Mouse (Mus musculus) heart, adult 10 weeks (tissue): ENCODE measurements around the gene Tex19.1. TPM values are rescaled to one million over a fixed set of nuclear protein-coding genes. Genes with fewer than 3 reads are reported as not detected.

Experiments used
- polyA plus RNA-seq: library from polyadenylated mRNA; stranded (reverse); fragments of 350-450 nt; fragmentation: Illumina TruSeq; extraction: RNeasy Lipid Tissue Mini Kit (QIAGEN cat#74804); gene quantifications from one replicate; pipeline ENCODE4 v1.2.3, GENCODE M21; 2014; ENCODE audit warnings: low read depth, low replicate concordance

Tex19.1 gene
- polyA plus RNA-seq: not detected

GRCm38 (mm10) chr11:121145865-121146264 lies at the start of gene Tex19.1:
Gene Tex19.1, plus strand, starts transcription at chr11:121146143.

GRCm38 (mm10) chr11:121118577-121118976 lies 27.4 kb upstream of the Tex19.1 start, which contains the start of gene Tex19.2:
Gene Tex19.2, minus strand, starts transcription at chr11:121118677.

GRCm38 (mm10) chr11:121159971-121160370 lies 14.0 kb downstream of the Tex19.1 start, which contains the start of gene Uts2r:
Gene Uts2r, plus strand, starts transcription at chr11:121160271.

Other genes with a start within 250 kb of the Tex19.1 start
- 1.6 TPM for gene Ccdc57, start 213.3 kb upstream of the Tex19.1 start, polyA plus RNA-seq
- gene Slc16a3, start 197.7 kb upstream of the Tex19.1 start, polyA plus RNA-seq: 1.8 TPM
- 49.3 TPM for gene Csnk1d, start 154.8 kb upstream of the Tex19.1 start, polyA plus RNA-seq
- gene Cd7, start 106.7 kb upstream of the Tex19.1 start, polyA plus RNA-seq: 0.99 TPM
- 0.42 TPM for gene Sectm1b, start 82.6 kb upstream of the Tex19.1 start, polyA plus RNA-seq
- not detected for gene Sectm1a, start 64.9 kb upstream of the Tex19.1 start, polyA plus RNA-seq
- not detected for gene Tex19.2, start 27.5 kb upstream of the Tex19.1 start, polyA plus RNA-seq
- 0.79 TPM for gene Uts2r, start 14.1 kb downstream of the Tex19.1 start, polyA plus RNA-seq
- gene Hexdc, start 58.3 kb downstream of the Tex19.1 start, polyA plus RNA-seq: 11.8 TPM
- gene Ogfod3, start 58.6 kb downstream of the Tex19.1 start, polyA plus RNA-seq: 21.4 TPM
- gene Cybc1, start 83.2 kb downstream of the Tex19.1 start, polyA plus RNA-seq: 13.7 TPM
- 54.9 TPM for gene Narf, start 91.1 kb downstream of the Tex19.1 start, polyA plus RNA-seq
- 16.7 TPM for gene Foxk2, start 113.8 kb downstream of the Tex19.1 start, polyA plus RNA-seq
- 41.8 TPM for gene Wdr45b, start 208.3 kb downstream of the Tex19.1 start, polyA plus RNA-seq
- 3.7 TPM for gene Rab40b, start 242.1 kb downstream of the Tex19.1 start, polyA plus RNA-seq